Mouse (Mus musculus) bone marrow, adult 2 months (tissue): ENCODE data around the gene Ccp110.

ENCODE experiments used
- CTCF ChIP-seq: fragments of 200-500 bp; IDR thresholded peaks from 2 replicates; pipeline ENCODE4 v1.5.1; 2011; ENCODE audit warnings: low read length, control low read depth; ENCODE audit not compliant: control insufficient read depth, insufficient read depth
- POLR2A ChIP-seq: fragments of 200-500 bp; IDR thresholded peaks from 2 replicates; pipeline ENCODE4 v1.6.1; 2011; ENCODE audit warnings: low read depth, mild to moderate bottlenecking, control low read depth, low read length, borderline replicate concordance; ENCODE audit not compliant: control insufficient read depth

DNA sequence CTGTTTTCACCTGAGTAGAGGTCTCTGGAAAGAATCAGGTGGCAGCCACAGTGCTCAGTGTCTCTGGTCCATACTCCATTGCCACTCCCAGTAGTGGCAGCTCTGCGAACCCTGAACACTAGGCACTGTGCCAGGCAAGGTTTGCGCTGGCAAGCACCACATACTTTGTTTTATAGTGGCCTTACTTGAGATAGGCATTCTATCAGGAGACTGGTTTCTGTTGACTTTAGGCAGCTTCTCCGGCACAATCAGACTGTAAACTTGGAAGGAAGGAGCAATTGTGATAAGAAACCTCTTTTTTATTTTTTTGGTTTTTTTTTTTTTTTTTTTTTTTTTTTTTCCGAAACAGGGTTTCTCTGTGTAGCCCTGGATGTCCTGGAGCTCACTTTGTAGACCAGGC is 4.3 kb upstream of the Ccp110 start:
- TF ChIP-seq CTCF: no peak
- TF ChIP-seq POLR2A: no peak
